Mouse (Mus musculus): ENCODE data around the gene Cer1. TPM values are rescaled to one million over a fixed set of nuclear protein-coding genes. Genes with fewer than 3 reads are reported as not detected.

Gene Cer1
- polyA plus RNA-seq, 1 experiment, result not detected

DNA sequence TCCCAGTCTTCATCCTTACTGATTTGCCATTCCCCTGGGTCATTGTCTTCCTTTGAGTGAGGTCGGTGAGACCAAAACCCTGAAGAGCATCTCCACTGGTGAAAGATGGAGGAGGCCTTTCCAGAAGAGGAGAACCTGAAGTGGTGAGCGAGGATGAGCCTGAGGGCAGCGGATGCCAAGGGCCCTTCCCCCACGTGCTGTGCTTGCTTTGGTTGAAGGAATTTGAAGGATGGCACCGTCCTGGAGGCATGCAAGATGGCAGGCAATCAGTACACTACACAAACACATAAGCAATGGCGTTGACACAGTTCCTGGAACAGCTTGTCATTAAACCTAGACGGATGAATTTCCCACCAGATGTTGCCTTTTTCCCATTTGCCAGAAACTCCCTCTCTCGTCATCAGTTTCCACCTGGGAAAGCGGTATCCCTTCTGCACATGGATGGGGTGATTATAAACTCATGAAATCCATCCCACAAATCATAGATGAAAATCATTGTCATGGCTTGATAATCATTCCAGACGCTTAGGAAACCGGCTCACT is 29.7 kb upstream of the Cer1 start:
- Histone ChIP-seq H3K27ac (ENCODE audit: insufficient read depth, low read depth, low read length) (no peak overlapping the region), H3K4me3 (ENCODE audit: insufficient read depth, low read length) (no peak overlapping the region), H3K4me1 (ENCODE audit: control insufficient read depth, insufficient read depth, low read length) (no peaks in the 10 kb centered on the region)
- TF ChIP-seq CTCF (IDR thresholded peaks at IDR 0.05; ENCODE audit: low read depth, low read length), result no peak
- no peak for TF ChIP-seq POLR2A (IDR thresholded peaks at IDR 0.05; ENCODE audit: borderline replicate concordance, low read depth, low read length)

DNA sequence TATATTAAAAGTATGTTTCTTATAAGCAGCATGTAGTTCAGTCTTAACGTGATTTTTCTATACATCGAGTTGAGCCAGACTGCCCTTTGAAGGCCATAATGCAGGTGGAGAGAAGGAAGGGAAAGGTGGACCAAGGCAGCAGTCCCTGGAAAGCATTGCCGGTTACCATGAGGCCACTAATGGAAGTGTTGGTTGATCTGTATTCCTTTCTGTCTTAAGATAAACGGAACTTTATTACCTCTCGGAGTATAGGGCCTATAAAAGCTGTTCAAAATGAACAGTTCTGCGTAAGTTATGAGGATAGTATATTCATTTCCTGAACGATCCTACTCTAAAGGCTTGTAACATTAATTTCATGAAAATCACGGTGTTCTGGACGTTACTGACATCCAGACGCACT is 10.3 kb upstream of the Cer1 start:
- no peaks in the 10 kb centered on the region for H3K4me1 ChIP-seq (ENCODE audit: control insufficient read depth, insufficient read depth, low read length)
- TF ChIP-seq POLR2A (IDR thresholded peaks at IDR 0.05; ENCODE audit: borderline replicate concordance, low read depth, low read length), result no peak
- no peak for TF ChIP-seq CTCF (IDR thresholded peaks at IDR 0.05; ENCODE audit: low read depth, low read length)
- no peak overlapping the region for H3K4me3 ChIP-seq (ENCODE audit: insufficient read depth, low read length)
- no peak overlapping the region for H3K27ac ChIP-seq (ENCODE audit: insufficient read depth, low read depth, low read length)

DNA sequence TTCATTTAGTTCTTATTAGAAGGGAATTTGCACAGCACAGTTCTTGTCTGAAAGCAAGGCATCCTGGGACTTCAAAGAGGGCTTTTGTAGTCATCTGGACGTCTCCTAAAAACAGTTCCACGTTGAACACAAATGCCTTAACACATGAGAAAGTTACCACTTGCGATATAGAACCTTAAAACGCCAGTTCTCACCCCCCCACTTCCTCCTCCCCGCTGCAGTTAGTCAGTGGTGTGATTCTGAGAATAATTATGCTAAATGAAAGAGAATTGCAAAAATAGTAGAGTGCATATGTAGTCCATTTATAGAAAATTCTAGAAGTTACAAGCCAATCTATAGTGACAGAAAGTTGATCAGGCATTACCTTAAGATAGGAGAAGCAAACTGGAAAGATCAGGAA is 7.3 kb upstream of the Cer1 start:
- H3K27ac ChIP-seq (ENCODE audit: insufficient read depth, low read depth, low read length), result no peak overlapping the region
- no peak for TF ChIP-seq CTCF (IDR thresholded peaks at IDR 0.05; ENCODE audit: low read depth, low read length)
- TF ChIP-seq POLR2A (IDR thresholded peaks at IDR 0.05; ENCODE audit: borderline replicate concordance, low read depth, low read length), result no peak
- H3K4me1 ChIP-seq (ENCODE audit: control insufficient read depth, insufficient read depth, low read length), result no peaks in the 10 kb centered on the region
- H3K4me3 ChIP-seq (ENCODE audit: insufficient read depth, low read length), result no peak overlapping the region

DNA sequence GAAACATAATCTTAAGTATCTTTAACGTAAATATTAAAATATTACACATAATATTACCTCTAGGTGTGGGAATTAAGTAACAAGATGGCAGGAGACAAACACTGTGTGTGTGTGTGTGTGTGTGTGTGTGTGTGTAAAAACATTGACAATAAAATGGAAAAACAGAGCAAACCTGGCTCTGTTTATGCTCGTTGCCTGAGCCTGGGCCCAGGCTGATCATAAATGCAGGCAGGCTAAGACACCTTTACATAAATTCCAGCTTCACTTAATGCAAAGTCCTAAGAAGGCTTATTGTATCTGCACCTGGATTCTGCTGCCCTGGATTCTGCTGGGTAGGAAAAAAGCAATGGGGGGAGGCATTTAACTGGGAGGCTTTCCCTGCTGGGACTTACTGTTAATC is 6.6 kb upstream of the Cer1 start:
- H3K4me3 ChIP-seq (ENCODE audit: insufficient read depth, low read length), result no peak overlapping the region
- no peaks in the 10 kb centered on the region for H3K4me1 ChIP-seq (ENCODE audit: control insufficient read depth, insufficient read depth, low read length)
- no peak for TF ChIP-seq CTCF (IDR thresholded peaks at IDR 0.05; ENCODE audit: low read depth, low read length)
- no peak for TF ChIP-seq POLR2A (IDR thresholded peaks at IDR 0.05; ENCODE audit: borderline replicate concordance, low read depth, low read length)
- no peak overlapping the region for H3K27ac ChIP-seq (ENCODE audit: insufficient read depth, low read depth, low read length)

- TF ChIP-seq POLR2A (IDR thresholded peaks at IDR 0.05; ENCODE audit: borderline replicate concordance, low read depth, low read length) (no peak), CTCF (IDR thresholded peaks at IDR 0.05; ENCODE audit: low read depth, low read length) (no peak)
- Histone ChIP-seq H3K27ac (ENCODE audit: insufficient read depth, low read depth, low read length) (no peak overlapping the region), H3K4me1 (ENCODE audit: control insufficient read depth, insufficient read depth, low read length) (no peaks in the 10 kb centered on the region), H3K4me3 (ENCODE audit: insufficient read depth, low read length) (no peak overlapping the region)
Observed at GRCm38 (mm10) chr4:82891049-82891448, 6.1 kb upstream of the Cer1 start.

- H3K4me1 ChIP-seq (ENCODE audit: control insufficient read depth, insufficient read depth, low read length), result no peaks in the 10 kb centered on the region
- H3K4me3 ChIP-seq (ENCODE audit: insufficient read depth, low read length), result no peak overlapping the region
- TF ChIP-seq POLR2A (IDR thresholded peaks at IDR 0.05; ENCODE audit: borderline replicate concordance, low read depth, low read length) (no peak), CTCF (IDR thresholded peaks at IDR 0.05; ENCODE audit: low read depth, low read length) (no peak)
Observed at GRCm38 (mm10) chr4:82890585-82890984, 5.6 kb upstream of the Cer1 start.

DNA sequence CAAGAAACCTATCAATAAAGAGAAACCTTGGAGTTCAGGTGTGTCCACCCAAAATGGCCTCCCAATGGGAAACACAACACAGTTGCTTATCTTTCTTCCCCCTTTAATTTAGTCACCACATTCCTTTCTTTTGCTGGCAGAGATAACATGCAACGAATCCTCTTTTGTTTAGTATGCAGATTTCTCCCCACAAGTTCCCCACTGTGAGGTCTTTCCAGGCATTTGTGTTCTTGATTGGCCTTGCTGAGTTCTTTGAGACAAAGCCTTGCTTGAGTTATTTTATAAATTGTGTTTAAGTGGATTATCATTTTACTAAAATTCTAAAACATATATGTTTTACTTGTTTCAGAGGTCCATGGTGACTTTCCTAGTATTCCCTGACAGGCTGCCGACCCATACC is 1.2 kb upstream of the Cer1 start:
- Histone ChIP-seq H3K4me1 (ENCODE audit: control insufficient read depth, insufficient read depth, low read length) (no peaks in the 10 kb centered on the region), H3K27ac (ENCODE audit: insufficient read depth, low read depth, low read length) (no peak overlapping the region), H3K4me3 (ENCODE audit: insufficient read depth, low read length) (no peak overlapping the region)
- TF ChIP-seq CTCF (IDR thresholded peaks at IDR 0.05; ENCODE audit: low read depth, low read length) (no peak), POLR2A (IDR thresholded peaks at IDR 0.05; ENCODE audit: borderline replicate concordance, low read depth, low read length) (no peak)

More at GRCm38 (mm10) chr4:82890585-82890984, 5.6 kb upstream of the Cer1 start:
- H3K27ac ChIP-seq (ENCODE audit: insufficient read depth, low read depth, low read length), result no peak overlapping the region

DNA sequence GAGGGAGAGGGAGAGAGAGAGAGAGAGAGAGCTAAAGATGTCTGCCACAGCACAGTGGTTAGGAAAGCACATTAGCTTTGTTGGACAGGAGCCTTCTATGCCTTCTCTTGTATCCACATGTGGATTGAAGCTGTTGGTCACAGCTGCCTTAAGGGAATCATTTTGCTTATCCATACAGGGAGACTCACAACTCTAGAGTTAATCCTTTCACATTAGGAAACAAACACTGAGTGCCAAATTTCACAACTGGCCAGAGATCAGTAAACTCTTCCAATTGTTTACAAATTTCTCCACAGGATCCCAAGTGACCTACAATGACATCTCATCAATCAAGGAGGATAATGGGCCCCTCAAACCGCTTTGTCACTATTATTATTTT is 576 bp upstream of the Cer1 start:
- TF ChIP-seq POLR2A (IDR thresholded peaks at IDR 0.05; ENCODE audit: borderline replicate concordance, low read depth, low read length), result no peak
- no peak for TF ChIP-seq CTCF (IDR thresholded peaks at IDR 0.05; ENCODE audit: low read depth, low read length)
- Histone ChIP-seq H3K4me3 (ENCODE audit: insufficient read depth, low read length) (no peak overlapping the region), H3K27ac (ENCODE audit: insufficient read depth, low read depth, low read length) (no peak overlapping the region), H3K4me1 (ENCODE audit: control insufficient read depth, insufficient read depth, low read length) (no peaks in the 10 kb centered on the region)

- H3K4me3 ChIP-seq (ENCODE audit: insufficient read depth, low read length), result no peak overlapping the region
- TF ChIP-seq POLR2A (IDR thresholded peaks at IDR 0.05; ENCODE audit: borderline replicate concordance, low read depth, low read length), result no peak
- no peak for TF ChIP-seq CTCF (IDR thresholded peaks at IDR 0.05; ENCODE audit: low read depth, low read length)
- no peak overlapping the region for H3K27ac ChIP-seq (ENCODE audit: insufficient read depth, low read depth, low read length)
- no peaks in the 10 kb centered on the region for H3K4me1 ChIP-seq (ENCODE audit: control insufficient read depth, insufficient read depth, low read length)
Observed at GRCm38 (mm10) chr4:82882500-82882899, 2.4 kb downstream of the Cer1 start.

DNA sequence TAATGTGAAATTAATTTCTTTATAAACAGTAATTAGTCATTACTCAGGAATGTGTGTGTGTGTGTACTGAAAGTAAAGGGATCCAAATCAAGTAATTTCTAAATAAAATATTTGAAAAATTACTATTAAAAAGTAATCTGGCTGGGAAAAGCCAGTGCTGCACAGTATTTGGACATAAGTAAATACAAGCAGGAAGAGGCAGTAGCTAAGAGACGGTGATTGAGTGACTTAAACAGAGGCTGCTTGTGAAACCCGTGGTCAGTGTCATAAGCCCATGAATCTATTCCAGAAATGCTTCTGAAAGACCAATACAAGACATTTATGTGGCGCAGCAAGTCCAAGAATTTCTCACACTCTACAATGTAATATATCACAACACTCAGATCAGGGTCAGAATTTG is 3.6 kb downstream of the Cer1 start:
- TF ChIP-seq CTCF (IDR thresholded peaks at IDR 0.05; ENCODE audit: low read depth, low read length), result no peak
- TF ChIP-seq POLR2A (IDR thresholded peaks at IDR 0.05; ENCODE audit: borderline replicate concordance, low read depth, low read length), result no peak
- Histone ChIP-seq H3K4me3 (ENCODE audit: insufficient read depth, low read length) (no peak overlapping the region), H3K27ac (ENCODE audit: insufficient read depth, low read depth, low read length) (no peak overlapping the region), H3K4me1 (ENCODE audit: control insufficient read depth, insufficient read depth, low read length) (peaks cover 3% of the 10 kb centered on the region)

DNA sequence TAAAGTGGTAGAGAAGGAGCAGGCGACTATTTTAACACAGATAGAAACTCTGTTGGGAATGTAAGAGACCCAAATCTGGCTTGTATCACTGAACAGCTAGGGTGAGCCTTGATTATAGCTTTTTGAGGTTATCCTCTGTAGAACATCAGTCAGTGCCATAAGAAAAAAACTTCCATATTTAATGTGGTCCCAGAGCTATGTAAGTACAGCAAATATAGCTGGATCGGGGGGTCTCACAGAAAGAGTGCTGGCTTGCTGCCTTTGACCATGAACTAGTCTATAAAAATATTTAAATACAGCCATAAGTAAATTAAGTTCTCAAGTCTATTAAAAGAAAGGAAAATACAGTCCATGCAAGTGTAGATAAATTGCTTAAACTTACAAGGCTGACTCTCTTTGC is 4.7 kb downstream of the Cer1 start:
- no peak overlapping the region for H3K4me3 ChIP-seq (ENCODE audit: insufficient read depth, low read length)
- H3K4me1 ChIP-seq (ENCODE audit: control insufficient read depth, insufficient read depth, low read length), result peaks cover 5% of the 10 kb centered on the region
- TF ChIP-seq CTCF (IDR thresholded peaks at IDR 0.05; ENCODE audit: low read depth, low read length), result no peak
- no peak for TF ChIP-seq POLR2A (IDR thresholded peaks at IDR 0.05; ENCODE audit: borderline replicate concordance, low read depth, low read length)
- H3K27ac ChIP-seq (ENCODE audit: insufficient read depth, low read depth, low read length), result no peak overlapping the region

Data from bone marrow macrophage, adult 2 months (primary cell).